Mouse (Mus musculus): Measurements from ENCODE around the gene 1700024P04Rik.
"Not testable (repeated sequence)": the region's sequence is repeated elsewhere in the genome, so short reads cannot be mapped to it uniquely, and the experiment has no call there.

The 1700024P04Rik gene

DNA sequence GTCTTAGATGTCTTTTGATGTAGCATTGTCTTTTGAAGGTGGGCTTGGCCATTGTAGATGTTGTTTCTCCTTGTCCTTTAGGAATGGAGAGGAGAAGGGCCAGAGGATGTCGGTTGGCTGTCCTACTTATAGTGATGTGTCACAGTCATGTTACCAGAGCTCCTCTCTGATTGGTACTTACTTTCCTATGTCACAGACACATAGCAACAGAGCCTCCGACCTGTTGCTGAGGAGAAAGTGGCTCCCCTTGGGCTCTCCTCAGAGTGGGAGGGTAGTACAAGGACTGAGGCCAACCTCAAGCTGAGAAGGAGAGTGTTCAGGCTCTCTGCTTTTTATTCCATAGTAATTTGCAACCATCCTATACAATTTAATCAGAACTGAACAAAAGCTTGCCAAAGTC, at the start of gene 1700024P04Rik:
1700024P04Rik (minus strand) TSS at position 101 of the 400 bp plus-strand sequence.
- no peak for DNase-seq (ENCODE audit: low read depth, low spot score)

DNA sequence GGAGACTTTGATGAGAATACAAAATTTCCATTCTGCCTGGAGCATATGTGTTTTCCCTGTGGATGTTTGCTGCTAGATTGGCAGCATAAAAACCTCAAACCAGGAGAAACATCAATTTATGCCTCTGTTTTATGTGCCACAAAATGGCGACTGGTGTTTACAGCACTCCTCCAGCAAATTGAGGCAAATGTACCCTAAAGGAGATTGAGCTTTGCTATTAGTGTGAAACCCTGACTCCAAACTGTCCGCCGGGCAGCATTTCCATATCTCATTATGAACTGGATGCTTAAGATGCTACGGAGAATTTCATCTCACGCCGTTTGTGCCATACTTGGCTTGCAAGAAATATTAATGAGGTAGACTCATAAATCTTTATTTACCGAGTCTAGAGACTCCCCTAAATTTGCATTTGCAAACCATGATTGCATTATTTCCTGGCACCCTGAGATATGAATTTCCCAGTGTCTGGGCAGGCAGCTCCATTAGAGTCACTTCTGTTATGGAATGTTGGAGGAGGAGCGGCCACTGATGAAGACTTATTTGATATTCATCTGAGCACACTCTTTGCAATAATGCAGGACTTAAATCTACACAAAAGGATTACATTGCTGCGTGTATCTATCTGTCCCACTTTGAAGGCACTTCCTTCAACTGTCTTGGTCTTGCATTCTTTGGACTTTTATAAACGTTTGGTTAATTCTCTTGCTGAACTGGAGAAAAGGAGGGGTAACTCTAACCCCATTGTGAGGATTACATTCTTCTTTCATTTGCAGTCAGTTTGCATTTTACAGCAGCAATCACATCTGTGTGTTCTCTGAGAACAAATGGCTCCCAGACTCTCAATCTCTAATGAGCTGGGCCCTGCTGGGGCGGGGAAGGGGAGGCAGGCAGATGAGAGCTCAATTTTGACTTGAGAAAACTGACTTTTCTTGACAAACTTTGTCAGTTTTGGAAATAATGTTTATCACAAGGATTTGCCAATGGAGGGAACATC, 47.2 kb upstream of the 1700024P04Rik start:
- no peak for DNase-seq (ENCODE audit: low read depth, low spot score)

DNA sequence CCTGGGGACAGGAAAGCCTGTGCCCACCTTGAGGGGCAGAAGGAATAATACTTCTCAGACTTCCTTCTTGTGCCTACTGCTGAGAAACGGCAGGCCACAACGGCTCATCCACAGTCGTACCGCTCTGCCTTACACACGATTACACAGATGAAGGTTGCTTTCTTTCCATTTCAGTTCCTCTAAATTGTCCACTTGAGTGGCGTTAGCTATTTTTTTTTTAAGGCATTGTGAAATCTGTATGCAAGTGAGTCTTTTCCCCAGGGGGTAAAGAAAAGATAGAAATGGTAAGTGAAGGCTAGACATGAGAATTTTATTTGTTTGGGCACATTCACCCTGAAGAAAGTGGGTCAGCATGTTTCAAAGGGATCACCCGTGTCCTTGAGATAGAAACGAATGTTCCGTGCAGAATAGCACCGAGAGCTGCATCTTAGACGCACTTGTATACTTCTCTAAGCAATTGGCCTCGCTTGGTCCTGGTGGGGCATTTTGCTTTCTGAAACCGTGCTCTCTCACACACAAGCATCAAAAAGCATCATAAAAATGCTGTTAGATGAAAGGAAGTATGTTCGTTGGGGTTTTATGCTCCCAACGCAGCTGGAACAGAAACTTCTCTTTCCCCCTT, 46.3 kb upstream of the 1700024P04Rik start:
- no peak for DNase-seq (ENCODE audit: low read depth, low spot score)

DNA sequence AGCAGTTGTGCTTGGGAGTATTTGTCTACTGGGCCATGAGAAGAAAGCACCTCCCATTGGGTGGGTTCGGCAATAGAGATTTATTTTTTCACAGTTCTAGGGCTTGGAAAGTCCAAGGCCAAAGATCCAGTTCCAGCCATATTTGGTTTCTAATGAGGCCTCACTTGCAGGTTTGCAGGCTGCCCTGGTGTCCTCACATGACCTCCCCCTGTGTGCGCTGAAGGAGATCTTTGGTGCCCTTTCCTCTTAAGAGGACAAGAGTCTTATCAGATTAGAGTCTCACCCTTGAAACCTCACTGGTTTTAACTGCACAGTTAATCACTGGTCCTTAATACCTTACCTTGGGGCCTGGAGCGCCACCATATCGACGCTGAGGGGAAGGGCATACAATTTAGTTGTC, 40.9 kb upstream of the 1700024P04Rik start:
- DNase-seq (ENCODE audit: low read depth, low spot score): no peak

DNA sequence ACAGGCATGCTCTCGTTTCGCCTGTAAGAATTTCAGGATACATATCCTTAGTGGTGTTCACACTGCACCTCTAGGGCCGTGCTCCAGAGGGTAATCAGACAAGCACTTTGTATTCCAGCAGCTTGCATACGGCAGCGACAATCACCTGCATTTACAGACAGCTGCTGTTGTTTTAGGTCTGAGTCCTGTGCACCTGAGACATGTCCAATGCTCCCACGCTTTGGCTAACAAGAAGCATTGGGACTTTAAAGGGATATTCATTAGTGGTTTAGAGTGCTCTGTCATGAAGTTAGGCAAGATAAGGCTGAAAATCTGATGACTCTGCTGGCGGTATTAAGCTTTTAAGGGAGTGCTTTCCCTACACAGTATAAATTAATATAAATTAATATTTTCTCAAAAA, 37.7 kb upstream of the 1700024P04Rik start:
- no peak for DNase-seq (ENCODE audit: low read depth, low spot score)

DNA sequence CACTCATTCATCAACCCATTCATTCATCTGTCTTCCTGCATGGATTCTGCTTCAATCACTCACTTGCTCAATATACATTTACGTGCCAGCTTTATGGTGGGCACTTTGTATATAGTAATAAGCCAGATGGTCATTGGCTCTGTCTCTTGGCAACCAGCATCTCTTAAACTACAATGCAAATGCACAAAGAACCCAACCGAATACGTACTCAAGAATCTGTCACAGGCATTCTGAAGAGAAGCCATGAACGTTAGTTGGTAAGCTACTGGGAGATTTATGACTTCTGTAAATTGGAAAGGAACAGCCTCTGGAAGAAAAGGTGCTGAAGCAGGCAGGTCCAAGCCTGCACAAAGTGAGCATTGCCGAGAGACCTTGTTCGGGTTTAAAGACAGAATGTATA, 36.8 kb upstream of the 1700024P04Rik start:
- no peak for DNase-seq (ENCODE audit: low read depth, low spot score)

DNA sequence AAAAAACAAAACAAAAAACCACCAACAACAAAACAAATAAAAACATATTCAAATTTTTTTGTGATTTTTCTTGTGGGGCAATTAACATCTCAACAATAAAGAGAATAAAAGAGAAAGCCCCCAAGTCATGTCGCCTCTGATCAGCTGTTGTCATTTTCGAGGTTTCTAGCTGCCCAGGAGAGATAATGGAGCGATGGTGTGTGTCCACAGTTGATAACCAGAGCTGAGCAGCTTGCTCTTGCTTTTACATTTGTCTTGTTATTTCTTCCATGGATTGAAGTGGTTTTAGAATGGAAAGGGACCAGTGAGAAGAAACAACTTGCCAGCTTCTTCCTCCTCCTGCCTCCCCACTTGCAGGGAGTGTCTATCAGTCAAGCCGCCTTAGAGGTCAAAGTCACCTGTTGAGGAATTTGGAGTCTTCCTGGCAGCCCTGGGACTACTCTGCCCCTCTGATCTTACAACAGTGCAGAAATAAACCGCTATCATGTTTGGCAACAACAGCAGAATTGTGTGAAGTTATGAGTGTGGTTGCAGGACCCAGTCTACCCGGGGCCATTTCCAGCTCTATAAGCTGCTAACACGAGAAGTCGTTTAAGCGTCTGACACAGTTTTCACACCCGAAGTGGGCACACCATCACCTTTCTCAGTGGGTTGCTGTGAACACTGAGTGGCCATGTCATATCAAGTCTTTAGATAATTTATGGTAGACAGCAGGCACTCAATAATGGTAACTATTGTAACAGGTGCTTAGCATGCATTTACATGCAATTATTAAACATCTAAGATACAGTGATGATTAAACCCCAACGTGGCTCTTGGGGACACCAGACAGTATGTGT, 35.7 kb upstream of the 1700024P04Rik start:
- no peak for DNase-seq (ENCODE audit: low read depth, low spot score)

DNA sequence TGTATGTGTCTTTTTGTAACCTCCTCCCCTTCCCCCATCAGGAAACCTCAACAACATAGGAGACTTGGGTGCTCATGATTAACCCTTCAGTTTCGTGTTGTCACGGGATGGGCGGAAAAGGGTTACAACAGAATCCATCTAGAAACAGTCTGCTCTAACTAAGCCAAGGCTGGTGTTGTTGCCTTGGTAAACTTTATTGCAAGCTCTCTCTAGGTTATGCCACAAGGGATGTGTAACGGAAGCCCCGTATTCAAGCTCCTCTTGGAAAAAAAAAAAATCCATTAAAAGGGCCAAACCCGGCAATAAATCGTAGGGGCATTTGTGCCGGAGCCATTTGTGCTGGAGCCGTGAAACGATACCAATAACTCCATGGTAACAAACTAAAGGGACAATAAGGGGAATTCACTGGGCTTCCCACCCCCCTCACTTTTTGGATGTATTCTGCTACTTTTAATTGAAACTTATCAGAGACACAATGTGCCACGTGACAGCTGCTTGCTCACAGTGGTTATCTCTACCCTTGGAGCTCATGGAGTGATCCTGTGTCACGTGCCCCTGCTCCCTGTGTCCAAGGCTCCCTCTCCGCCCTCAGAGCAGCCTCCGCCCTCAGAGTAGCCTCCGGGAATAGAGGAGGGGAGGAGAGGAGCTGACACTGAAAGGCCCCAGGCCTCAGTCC, 34.3 kb upstream of the 1700024P04Rik start:
- DNase-seq (ENCODE audit: low read depth, low spot score): no peak

DNA sequence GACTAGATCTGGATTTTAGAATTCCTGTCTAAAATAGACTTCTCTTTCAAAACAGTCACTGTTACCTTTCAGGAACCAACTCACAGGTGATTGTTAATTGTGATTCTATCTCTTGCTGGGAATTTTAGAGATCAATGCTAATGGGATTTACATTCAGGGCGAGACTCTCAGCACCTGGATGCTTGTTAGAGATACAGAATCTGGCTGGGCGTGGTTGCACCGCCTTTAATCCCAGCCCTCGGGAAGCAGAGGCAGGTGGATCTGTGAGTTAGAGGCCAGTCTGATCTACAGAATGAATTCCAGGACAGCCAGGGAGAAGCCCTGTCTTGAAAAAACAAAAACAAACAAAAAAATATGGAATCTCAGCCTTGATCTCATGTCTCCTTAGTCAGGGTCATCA, 32.3 kb upstream of the 1700024P04Rik start:
- no peak for DNase-seq (ENCODE audit: low read depth, low spot score)

DNA sequence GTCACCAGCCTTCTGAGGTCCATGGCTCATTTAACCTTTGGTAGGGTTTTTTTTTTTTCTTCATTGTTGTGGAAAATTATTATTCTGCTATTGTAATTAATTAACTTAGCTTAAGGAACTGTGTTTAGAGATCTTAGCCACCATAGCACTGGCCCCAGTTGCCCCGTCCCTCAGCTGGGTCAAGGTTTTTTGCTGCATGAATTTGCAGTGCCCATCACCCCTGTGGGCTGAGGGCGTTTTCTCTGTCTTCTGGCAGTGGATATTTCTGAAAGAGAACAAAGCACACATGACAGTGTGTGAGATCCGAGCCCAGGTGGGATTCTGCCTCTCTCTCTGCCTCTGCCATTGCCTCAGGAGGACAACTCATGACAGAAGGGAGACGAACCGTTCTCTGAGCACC, 28.5 kb upstream of the 1700024P04Rik start:
- no peak for DNase-seq (ENCODE audit: low read depth, low spot score)

DNA sequence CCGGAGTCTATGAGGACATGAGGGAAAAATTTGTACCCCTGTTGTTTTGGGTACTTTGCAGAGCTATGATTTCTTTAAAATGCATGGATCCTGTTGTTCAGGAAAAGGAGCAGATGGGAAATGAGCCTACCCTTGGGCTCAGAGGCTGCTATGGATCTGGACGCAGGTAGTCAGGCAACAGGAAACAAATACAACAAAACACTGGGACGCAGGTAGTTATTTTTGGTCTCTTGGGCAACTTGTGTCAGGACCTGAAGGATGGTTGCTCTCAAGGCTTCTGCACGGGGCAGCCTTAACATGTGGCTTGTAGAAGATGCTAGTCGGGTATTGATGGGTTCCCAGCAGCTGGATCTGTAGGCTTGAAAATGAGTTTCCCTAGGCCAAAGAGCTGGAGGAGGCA, 23.6 kb upstream of the 1700024P04Rik start:
- no peak for DNase-seq (ENCODE audit: low read depth, low spot score)

DNA sequence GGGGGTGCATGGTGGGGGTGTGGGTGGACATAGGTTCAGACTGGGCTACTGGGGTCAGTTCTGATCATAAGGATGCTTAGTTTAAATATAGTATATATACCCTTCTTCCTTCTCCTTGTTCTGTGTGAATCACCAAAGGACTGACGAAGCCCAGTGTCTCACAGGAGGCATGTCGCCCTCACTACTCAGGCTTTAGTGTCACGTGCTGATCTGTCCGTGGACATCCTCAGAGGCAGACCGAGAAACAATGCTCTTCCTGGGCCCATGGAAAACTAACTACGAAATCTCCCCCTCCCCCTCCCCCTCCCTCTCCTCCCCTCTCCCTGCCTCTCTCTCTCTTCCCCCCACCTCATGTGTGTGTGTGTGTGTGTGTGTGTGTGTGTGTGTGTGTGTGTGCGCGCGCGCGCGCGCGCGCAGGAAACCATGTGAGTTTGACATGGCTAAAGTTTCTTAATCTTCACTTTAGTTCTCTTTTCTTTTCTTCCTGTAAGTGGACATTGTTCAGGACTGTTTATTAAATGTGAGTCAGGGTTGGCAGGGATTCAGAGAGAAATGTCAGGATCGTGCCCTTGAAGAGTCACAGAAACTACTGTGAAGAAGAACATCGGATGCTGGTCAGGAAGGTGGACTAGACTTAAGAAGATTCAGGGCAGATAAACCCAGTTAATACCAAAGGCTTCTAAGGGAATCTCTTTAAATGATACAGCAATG, 22.2 kb upstream of the 1700024P04Rik start:
- DNase-seq (ENCODE audit: low read depth, low spot score): no peak

DNA sequence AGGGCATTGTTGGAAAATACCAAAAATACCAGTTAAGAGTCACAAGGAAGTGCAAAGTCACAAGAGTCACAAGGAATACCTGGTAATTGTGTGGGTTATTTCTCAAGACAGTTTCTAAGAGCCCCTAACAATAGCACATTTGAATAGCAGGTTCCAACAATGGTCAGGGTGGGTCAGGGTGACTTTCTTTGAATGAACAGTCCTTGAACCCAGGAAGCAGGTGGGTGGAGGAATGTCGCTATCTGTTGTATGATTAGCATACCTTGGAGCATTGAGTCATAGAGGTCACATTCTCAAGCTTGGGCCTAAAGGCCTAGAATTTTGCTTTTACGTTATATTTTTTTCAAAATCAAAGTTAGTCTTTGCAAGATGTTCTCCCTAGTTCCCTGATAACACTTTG, 17.3 kb upstream of the 1700024P04Rik start:
- not testable (repeated sequence) for DNase-seq (ENCODE audit: low read depth, low spot score)

DNA sequence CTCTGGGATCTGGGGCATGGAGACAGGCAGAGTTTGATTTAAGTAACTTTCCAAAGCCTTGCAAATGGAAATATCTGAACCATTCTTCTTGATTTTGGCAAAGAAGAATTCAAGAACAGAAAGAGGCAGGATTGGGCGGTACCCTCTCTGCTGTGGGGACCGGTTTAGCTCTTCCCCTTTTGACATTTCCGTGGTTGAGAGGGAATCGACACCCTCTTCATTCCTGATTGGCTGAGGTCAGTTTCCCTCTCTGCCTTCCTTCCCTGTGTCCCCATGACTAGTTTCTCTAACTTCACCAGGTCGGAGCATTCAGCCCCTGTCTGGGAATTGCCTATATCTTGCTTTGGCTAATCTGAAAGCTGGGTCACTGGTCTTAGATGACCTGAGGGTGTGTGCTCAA, 12.7 kb upstream of the 1700024P04Rik start:
- no peak for DNase-seq (ENCODE audit: low read depth, low spot score)

DNA sequence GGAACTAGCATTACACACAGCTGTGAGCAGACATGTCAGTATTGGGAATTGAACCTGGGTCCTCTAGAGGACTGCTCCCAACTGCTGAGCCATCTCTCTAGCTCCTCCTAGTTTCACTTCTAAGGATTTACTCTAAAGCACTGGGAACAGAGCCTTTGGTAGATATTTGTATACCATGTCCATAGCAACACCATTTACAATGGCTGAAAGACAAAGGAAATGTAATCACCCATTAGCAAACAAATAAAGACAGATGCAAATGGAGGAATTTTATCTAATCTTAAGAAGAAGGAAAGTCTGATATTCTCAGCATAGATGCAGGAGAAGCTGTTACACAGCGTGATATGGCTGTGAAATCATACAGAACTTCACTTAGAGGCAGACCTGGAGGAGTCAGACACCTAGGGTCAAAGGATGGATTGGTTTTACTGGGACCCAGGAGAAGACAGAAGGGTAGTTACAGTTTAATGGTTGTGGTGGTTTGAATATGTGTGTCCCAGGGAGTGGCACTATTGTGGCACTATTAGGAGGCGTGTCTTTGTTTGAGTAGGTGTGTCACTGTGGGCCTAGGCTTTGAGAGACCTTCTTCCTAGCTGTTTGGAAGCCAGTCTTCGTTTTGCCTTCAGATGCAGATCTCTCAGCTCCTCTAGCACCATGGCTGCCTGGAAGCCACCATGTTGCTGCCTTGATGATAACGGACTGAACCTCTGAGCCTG, 7.1 kb downstream of the 1700024P04Rik start:
- DNase-seq (ENCODE audit: low read depth, low spot score): no peak

DNA sequence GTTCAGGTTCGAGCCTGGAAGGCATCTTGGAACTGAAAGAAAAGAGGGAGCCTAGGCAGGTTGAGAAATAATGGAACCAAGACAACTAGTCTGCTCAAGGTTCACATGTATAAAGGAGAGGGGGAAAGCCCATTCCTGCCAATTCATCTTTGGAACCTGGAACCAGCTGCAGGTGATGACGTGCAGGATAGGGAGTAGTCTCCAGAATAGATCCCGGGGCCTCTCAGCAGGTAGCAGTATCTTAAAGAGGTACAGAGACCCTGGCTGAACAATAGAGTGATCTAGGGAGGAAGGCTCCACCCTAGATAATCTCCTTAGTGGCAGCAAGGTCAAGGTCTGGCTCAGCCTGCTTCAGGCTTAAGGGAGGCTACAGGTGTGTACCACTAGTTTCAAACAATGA, 8.3 kb downstream of the 1700024P04Rik start:
- peak; percentile 58 for DNase-seq (ENCODE audit: low read depth, low spot score)

DNA sequence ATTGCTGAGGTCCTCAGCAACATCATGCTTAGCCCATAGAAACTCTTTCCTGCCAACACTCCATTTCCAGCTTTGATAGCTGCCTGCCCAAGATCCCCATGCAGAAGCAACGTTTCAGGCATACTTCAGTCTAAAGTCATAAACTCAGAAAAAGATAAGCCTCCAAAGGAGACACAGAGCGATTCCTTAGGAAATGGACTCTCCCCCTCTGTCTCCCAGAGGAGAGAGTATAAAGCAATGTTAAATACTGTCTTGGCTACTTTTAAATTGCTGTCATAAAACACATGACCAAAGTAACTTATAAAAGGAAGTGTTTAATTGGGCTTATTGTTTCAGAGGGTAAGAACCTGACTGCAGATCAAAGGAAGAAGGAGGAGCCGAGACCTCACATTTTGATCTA, 12.3 kb downstream of the 1700024P04Rik start:
- no peak for DNase-seq (ENCODE audit: low read depth, low spot score)

DNA sequence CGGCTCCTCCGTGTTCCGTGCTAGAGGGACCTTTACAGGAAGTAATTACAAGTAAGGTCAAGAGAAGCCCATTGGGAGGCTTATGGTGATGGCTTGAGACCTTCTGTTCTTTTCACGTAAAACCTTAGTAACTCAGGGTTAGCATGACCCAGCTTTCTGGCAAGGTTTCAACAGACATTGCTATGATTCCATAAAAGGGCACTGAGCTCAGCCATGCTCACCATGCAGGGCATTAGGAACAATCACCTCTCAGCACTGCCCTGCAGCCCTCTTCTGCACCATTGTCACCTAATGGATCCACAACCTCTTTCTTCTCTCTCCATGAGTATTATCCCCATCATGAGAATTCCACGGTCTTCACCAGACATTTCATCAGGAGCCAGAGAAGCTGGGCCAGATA, 12.7 kb downstream of the 1700024P04Rik start:
- DNase-seq (ENCODE audit: low read depth, low spot score): no peak

DNA sequence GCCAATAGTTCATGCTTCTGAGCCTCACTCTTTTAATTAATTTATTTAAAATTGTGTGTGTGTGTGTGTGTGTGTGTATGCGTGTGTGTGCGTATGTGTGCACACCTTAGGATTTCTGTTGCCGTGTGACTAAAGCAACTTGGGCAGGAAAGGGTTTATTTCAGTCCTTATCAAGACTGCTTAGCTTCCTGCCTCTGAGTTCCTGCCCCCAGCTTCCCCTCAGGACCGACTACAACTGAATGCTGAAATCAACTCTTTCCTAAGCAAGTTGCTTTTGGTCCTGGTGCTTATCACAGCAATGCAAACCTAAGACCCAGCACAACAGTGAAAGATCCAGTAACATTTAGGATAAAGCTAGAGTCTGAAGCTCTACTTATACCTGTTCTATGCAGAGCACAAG, 15.8 kb downstream of the 1700024P04Rik start:
- no peak for DNase-seq (ENCODE audit: low read depth, low spot score)

DNA sequence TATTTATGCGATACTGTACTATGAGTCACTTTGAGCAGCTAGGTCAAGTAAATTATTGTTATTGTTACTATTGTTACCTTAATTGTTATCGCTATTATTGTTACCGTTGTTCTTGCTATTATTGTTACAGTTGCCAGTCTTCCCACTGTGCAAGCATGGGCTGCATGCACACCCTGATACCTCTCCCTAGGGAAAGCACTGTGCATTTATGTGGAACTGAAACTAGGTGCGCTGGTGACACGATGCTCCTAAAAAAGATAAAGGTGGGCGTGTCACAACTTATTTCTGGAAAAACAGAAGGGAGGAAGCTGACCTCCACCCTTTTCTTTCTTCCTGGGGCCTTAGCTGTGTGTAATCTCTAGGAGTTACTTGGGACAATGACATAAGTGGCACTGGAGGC, 16.4 kb downstream of the 1700024P04Rik start:
- DNase-seq (ENCODE audit: low read depth, low spot score): no peak

Measured in WW6 (cell line).